Mouse (Mus musculus): Measurements from ENCODE around the gene Zfp683.

DNA sequence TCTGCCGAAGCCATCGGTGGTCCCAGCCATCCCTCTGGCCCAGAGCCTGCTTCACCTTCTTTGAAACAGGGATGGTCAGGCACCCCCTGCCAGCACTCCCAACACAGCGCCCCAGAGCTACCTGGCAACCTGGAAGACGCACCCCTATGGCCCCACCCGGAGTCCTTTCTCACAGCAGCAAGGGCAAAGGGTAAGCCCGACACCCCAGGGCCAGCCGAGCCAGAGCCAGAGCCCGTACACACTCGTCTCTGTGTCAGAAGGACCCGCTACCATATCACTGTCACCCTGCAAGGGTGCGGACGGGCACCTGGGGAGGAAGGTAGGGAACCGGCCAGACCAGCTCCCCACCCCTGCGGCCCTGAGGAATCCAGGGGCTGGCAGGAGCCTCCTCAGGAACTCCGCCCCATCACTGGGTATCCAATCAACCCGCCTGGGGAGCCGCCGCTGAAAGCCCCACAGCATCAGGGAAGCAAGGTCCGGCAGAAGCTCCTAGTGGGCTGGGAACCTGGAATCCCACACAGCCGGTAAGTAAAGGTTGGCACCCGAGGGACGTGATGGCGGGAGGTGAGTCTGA, 11.9 kb downstream of the Zfp683 start:
- no peak for TF ChIP-seq CTCF (IDR thresholded peaks at IDR 0.05; ENCODE audit: low read depth)
- no peak for TF ChIP-seq EP300 (IDR thresholded peaks at IDR 0.05; ENCODE audit: low read depth)

Data from liver, postnatal 0 days (tissue).